Mouse (Mus musculus) fat pad, adult 2 months (tissue): ENCODE data around the gene Dscaml1.
A peak's percentile ranks its signal among the peaks of the same experiment; 100 is the strongest.

Experiments used
- DNase-seq: peaks from one replicate; pipeline ENCODE4 v3.0.0-alpha.2; 2011; ENCODE audit warnings: low read depth, low spot score; ENCODE audit errors: extremely low read depth

The Dscaml1 gene

GRCm38 (mm10) chr9:45411111-45411510 is 15.3 kb upstream of the Dscaml1 start:
- no peak for DNase-seq

GRCm38 (mm10) chr9:45411803-45412202 is 14.6 kb upstream of the Dscaml1 start:
- no peak for DNase-seq

GRCm38 (mm10) chr9:45412287-45412686 is 14.1 kb upstream of the Dscaml1 start:
- DNase-seq = no peak

- no peak for DNase-seq
These were observed 13.5 kb upstream of the Dscaml1 start for GRCm38 (mm10) chr9:45412700-45413477.

- DNase-seq = no peak
These were observed 12.8 kb upstream of the Dscaml1 start for GRCm38 (mm10) chr9:45413478-45414140.

- DNase-seq = no peak
These were observed 10.5 kb upstream of the Dscaml1 start for GRCm38 (mm10) chr9:45415912-45416311.

GRCm38 (mm10) chr9:45417245-45417644 is 9.2 kb upstream of the Dscaml1 start:
- no peak for DNase-seq

- no peak for DNase-seq
These were observed 8.2 kb upstream of the Dscaml1 start for GRCm38 (mm10) chr9:45418252-45418651.

- DNase-seq = no peak
These were observed 5.2 kb upstream of the Dscaml1 start for GRCm38 (mm10) chr9:45421209-45421608.

- no peak for DNase-seq
These were observed 3.6 kb upstream of the Dscaml1 start for GRCm38 (mm10) chr9:45422761-45423298.

GRCm38 (mm10) chr9:45429392-45429791 is 3.0 kb downstream of the Dscaml1 start:
- DNase-seq = no peak

GRCm38 (mm10) chr9:45429951-45430697 is 3.7 kb downstream of the Dscaml1 start:
- no peak for DNase-seq

GRCm38 (mm10) chr9:45430698-45430959 is 4.2 kb downstream of the Dscaml1 start:
- no peak for DNase-seq

GRCm38 (mm10) chr9:45431150-45431549 is 4.7 kb downstream of the Dscaml1 start:
- DNase-seq = no peak

GRCm38 (mm10) chr9:45432639-45433038 is 6.2 kb downstream of the Dscaml1 start:
- no peak for DNase-seq

GRCm38 (mm10) chr9:45433119-45433518 is 6.7 kb downstream of the Dscaml1 start:
- DNase-seq = no peak

GRCm38 (mm10) chr9:45434171-45434570 is 7.7 kb downstream of the Dscaml1 start:
- no peak for DNase-seq

- peak; percentile 25 for DNase-seq
These were observed 12.6 kb downstream of the Dscaml1 start for GRCm38 (mm10) chr9:45439025-45439424.

- peak; percentile 66 for DNase-seq
These were observed 13.8 kb downstream of the Dscaml1 start for GRCm38 (mm10) chr9:45440083-45440784.

GRCm38 (mm10) chr9:45444251-45444798 is 17.9 kb downstream of the Dscaml1 start:
- no peak for DNase-seq

GRCm38 (mm10) chr9:45449658-45450057 is 23.2 kb downstream of the Dscaml1 start:
- DNase-seq = no peak
